Mouse (Mus musculus) spleen, adult 2 months (tissue): ENCODE measurements around the gene Ccr3.

Experiments used
- CTCF ChIP-seq: fragments of 200-500 bp; IDR thresholded peaks from 2 replicates; pipeline ENCODE4 v1.5.1; 2011; ENCODE audit warnings: mild to moderate bottlenecking, inconsistent platforms; ENCODE audit not compliant: insufficient read depth, insufficient read length, insufficient replicate concordance; ENCODE audit errors: extremely low read depth
- POLR2A ChIP-seq: fragments of 200-500 bp; IDR thresholded peaks from 2 replicates; pipeline ENCODE4 v1.6.1; 2011; ENCODE audit warnings: low read depth, low read length, inconsistent platforms

DNA sequence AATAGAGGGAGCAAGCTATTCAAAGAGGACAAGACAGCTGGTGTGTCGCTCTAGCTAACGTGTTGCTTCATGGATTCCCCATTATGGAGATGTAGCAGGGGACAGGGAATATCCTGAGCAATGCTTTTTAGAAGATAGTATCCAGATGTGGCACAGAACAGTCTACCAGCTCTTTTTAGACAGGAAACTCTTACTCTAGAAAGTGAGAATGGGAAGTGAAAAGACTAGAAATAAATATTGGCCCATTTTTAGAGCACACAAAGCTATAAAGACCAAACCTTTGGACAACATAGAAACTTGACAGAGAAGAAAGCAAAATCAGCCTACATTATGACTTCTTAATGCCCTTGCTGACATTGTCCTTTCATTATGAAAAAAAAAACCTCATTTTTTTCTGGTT lies 46.1 kb upstream of the Ccr3 start:
- TF ChIP-seq POLR2A: no peak
- no peak for TF ChIP-seq CTCF
